Mouse (Mus musculus) CH12F3 (cell line): ENCODE data around the gene Crabp2.

Experiments
- in situ Hi-C: fragments of 300-500 bp; cut with MboI; formaldehyde crosslinking; loops from 2 replicates; pipeline ENCODE4 v1.14.3; 2020; ENCODE audit warnings: low sequenced_read_pairs

Crabp2 gene

DNA sequence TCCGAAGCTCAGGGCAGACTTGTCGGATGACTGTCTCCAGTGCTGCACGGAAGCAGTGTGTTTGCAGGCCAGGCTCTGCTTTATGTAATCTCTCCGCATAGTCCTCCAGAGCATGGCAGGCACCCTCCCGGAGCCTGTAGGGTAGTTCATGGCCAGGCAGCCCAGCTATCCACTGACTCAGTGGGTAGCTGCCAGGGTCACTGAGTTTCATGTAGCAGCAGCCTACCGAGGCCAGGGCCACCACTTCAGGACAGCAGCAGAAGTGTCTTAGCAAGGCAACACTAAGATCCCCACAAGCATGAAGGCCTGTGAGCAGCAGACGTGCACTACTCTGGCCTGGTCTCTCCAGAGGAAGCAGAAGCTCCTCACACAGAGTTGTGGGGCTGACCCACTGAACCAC lies 23.5 kb upstream of the Crabp2 start:
- in situ Hi-C loops = no loop called here

GRCm38 (mm10) chr3:87927452-87927851 lies 21.0 kb upstream of the Crabp2 start:
- in situ Hi-C loops = no loop called here

- in situ Hi-C loops = no loop called here
Measured at GRCm38 (mm10) chr3:87929341-87930077, 19.0 kb upstream of the Crabp2 start.

GRCm38 (mm10) chr3:87930078-87930795 lies 18.2 kb upstream of the Crabp2 start, which contains the start of the genes Isg20l2 and Rrnad1:
Isg20l2 (plus strand) TSS chr3:87930314.
Rrnad1 (minus strand) TSS chr3:87930717.
- in situ Hi-C loops = no loop called here

- in situ Hi-C loops = no loop called here
Measured at GRCm38 (mm10) chr3:87934026-87934425, 14.4 kb upstream of the Crabp2 start.

- in situ Hi-C loops = no loop called here
Measured at GRCm38 (mm10) chr3:87934501-87934900, 14.0 kb upstream of the Crabp2 start.

- in situ Hi-C loops = no loop called here
Measured at GRCm38 (mm10) chr3:87935201-87935600, 13.3 kb upstream of the Crabp2 start.

- in situ Hi-C loops = no loop called here
Measured at GRCm38 (mm10) chr3:87935776-87936175, 12.7 kb upstream of the Crabp2 start.

DNA sequence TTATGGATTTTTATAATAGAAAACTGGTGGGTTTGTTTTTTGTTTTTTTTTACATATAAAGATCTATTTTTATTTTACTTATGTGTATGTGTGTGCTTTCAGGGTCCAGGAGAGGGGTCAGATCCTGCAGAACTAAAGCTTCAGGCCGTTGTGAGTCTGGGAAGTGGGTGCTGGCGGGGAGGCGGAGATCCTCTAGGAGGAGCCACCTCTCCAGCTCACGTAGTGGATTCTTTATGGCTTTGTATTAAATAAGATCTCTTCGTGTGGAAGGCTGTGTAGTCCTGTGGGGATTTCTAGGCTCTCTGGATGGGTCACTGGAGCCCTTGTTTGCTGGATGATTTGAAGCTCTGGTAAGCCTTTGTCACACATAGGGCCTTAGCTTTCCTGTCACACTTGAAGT lies 7.9 kb upstream of the Crabp2 start:
- in situ Hi-C loops = no loop called here

DNA sequence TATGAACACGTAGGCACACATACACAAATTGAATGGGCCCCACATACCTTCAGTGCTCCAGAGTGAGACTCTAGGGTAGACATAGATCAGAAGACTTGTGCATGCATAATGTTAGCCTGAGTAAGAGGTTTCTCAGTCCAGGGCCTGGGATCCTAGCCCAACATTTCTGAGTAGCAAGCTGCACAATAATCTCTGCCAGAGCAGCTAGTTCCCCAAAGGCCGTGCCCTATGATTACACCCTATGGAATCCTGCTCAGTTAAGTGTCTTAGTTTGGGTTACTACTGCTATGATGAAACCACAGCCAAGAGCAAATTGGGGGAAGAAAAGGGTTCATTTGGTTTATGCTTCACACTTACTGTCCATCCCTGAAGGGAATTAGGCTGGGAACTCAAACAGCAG lies 6.0 kb upstream of the Crabp2 start:
- in situ Hi-C loops = no loop called here

GRCm38 (mm10) chr3:87943586-87943985 lies 4.9 kb upstream of the Crabp2 start:
- in situ Hi-C loops = no loop called here

- in situ Hi-C loops = no loop called here
Measured at GRCm38 (mm10) chr3:87944838-87945600, 3.4 kb upstream of the Crabp2 start.

DNA sequence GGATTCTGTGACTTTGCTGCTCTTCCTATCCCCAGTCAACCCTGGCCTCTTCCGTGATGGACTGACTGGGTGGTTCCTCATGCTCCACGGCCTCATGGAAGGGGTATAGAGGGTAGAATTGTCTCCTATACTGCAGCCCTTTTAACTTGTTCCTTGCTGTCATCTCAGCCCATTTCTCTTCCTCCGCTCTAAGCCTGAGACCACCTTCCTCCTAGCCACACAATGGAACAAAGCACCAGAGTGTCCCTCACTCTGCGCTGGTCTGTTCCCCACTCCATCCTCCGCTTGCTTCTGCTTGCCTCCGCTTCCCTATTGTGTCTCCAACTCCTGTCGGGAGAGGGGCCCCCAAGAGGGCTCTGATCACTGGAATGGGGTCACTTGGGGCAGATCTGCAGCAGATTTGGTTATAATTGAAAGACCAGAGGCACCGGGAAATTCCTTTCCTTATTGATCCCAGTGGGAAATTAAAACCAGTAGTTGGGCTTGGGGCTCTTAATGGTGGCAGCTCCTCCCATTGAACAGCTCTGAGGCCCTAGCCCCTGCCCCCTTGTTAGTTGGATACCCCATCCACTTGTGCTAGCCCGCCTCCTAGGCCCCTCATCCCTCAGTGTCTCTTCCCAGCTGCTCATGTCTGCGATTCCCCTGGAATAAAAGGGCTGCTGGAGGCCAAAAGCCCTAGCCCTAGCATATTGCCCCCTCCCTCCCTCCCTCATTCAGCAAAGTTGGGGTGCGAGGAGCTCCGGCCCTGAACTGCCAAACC lies 2.5 kb upstream of the Crabp2 start:
- in situ Hi-C loops = no loop called here

DNA sequence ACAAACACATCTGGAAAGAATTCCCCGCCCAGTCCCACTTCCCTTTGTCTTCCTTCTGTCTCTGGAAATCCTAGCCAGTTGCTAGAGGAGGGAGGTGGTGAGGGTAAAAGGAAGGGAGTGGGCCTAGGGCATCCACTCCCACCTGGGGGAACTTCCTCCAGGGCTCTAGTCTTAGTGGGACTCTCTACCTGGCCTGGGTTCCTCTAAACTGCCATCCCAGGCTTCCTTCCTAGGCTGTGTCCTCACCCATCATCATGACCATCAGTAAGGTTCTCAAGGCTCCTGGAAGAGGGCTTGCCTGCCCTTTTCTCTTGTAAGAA lies 2.0 kb upstream of the Crabp2 start:
- in situ Hi-C loops = no loop called here

- in situ Hi-C loops = no loop called here
Measured at GRCm38 (mm10) chr3:87947056-87947810, 1.2 kb upstream of the Crabp2 start.

DNA sequence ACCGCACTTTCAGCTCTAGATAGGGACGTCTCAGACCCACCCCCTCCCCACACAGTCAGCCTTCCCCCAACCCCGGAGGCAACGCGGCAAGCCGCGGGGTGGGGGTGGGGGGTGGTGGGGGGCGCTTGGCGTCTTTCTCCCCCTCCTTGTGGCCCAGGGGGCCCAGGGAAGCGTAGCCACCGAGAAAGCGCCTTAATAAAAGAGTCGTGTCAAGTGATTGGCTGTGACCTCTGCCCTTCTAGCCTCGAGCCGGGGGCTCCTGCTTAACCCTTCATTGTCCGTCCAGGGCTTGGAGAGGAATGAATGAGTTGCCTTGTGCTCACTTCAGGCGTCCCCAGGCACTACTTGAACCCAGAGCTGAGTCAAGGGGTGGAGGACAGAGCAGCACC lies 661 bp upstream of the Crabp2 start:
- in situ Hi-C loops = no loop called here

- in situ Hi-C loops = no loop called here
Measured at GRCm38 (mm10) chr3:87949266-87949954, 944 bp downstream of the Crabp2 start.

DNA sequence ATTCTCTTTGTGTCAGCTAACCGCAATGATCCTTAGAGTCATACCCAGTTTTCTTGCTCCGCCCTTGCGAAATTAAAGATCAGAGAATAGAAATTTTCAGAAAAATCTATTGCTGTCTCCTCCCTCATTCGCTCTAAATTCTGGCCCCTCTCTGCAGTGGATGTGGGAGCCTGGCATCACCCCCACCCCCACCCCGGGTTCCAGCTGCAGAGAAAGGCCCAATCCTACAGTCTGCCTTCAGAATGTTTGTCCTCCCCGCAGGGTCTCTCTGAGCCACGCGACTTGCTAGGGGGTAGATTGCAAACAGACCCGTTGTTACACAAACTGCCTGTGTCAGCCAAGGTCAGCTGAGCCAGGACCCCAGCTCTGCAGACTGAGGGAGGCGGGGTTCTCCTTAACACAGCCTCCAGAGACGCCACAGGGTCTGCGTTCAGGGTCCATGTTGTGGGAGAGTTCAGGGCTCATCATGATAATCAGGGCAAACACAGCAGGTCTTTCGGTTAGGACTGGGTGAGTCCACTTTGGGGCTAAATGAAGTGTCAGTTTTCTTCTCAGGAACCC lies 1.6 kb downstream of the Crabp2 start:
- in situ Hi-C loops = no loop called here

DNA sequence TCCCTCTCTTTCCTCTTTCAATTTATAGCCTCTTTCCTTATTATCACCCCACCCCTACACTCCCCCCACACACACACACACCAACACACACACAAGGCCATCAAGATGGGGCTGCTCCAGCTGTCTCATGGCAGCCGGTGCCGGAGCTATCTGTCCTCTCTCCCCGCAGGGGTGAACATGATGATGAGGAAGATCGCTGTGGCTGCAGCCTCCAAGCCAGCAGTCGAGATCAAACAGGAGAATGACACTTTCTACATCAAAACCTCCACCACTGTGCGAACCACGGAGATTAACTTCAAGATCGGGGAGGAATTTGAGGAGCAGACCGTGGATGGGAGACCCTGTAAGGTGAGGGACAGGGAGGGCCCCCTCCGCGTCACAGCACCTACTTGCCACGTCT lies 3.5 kb downstream of the Crabp2 start:
- in situ Hi-C loops = no loop called here
